Mouse (Mus musculus): ENCODE measurements around the gene Zfp37.
"Not testable (repeated sequence)": the region's sequence is repeated elsewhere in the genome, so short reads cannot be mapped to it uniquely, and the experiment has no call there.

Zfp37 gene

GRCm38 (mm10) chr4:62250896-62251544 lies 20.2 kb upstream of the Zfp37 start:
- H3K36me3 ChIP-seq (ENCODE audit: control insufficient read depth, insufficient read depth, low read length, poor library complexity, severe bottlenecking), result no peaks in the 10 kb centered on the region
- peak; percentile 21 for DNase-seq (ENCODE audit: low read depth, low spot score)
- no peaks in the 10 kb centered on the region for H3K27me3 ChIP-seq (ENCODE audit: control insufficient read depth, insufficient read depth, low read length, poor library complexity, severe bottlenecking)

DNA sequence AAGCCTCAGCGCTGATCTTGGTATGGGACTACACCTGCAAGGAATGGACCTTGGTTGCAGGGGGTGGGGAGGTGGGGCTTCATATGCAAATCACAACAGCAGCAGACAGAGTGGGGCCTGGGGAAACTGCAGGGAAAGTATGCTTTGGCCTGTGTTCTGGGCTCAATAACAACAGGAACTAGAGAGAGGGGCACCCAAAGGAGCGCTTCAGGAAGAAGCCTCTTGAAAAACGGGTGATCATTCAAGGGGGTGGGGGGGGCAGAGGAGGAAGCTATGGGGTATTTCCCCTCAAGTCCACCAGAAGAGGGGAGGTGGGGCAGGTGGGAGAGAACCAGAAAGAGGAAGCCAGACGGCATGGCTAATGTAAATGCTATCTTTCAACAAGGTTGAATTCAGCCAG lies 17.5 kb upstream of the Zfp37 start:
- DNase-seq (ENCODE audit: low read depth, low spot score), result peak; percentile 61
- no peaks in the 10 kb centered on the region for H3K36me3 ChIP-seq (ENCODE audit: control insufficient read depth, insufficient read depth, low read length, poor library complexity, severe bottlenecking)

GRCm38 (mm10) chr4:62240586-62240985 lies 9.7 kb upstream of the Zfp37 start:
- no peaks in the 10 kb centered on the region for H3K27me3 ChIP-seq (ENCODE audit: control insufficient read depth, insufficient read depth, low read length, poor library complexity, severe bottlenecking)
- no peak for DNase-seq (ENCODE audit: low read depth, low spot score)
- H3K36me3 ChIP-seq (ENCODE audit: control insufficient read depth, insufficient read depth, low read length, poor library complexity, severe bottlenecking), result no peaks in the 10 kb centered on the region

More for the DNA sequence above, 17.5 kb upstream of the Zfp37 start:
- no peaks in the 10 kb centered on the region for H3K27me3 ChIP-seq (ENCODE audit: control insufficient read depth, insufficient read depth, low read length, poor library complexity, severe bottlenecking)

- no peaks in the 10 kb centered on the region for H3K36me3 ChIP-seq (ENCODE audit: control insufficient read depth, insufficient read depth, low read length, poor library complexity, severe bottlenecking)
Measured at GRCm38 (mm10) chr4:62230153-62230552, 694 bp downstream of the Zfp37 start.

GRCm38 (mm10) chr4:62229448-62229847 lies 1.4 kb downstream of the Zfp37 start:
- DNase-seq (ENCODE audit: low read depth, low spot score), result peak; percentile 20
- Histone ChIP-seq H3K27me3 (ENCODE audit: control insufficient read depth, insufficient read depth, low read length, poor library complexity, severe bottlenecking) (no peaks in the 10 kb centered on the region), H3K36me3 (ENCODE audit: control insufficient read depth, insufficient read depth, low read length, poor library complexity, severe bottlenecking) (no peaks in the 10 kb centered on the region)

More at GRCm38 (mm10) chr4:62230153-62230552, 694 bp downstream of the Zfp37 start:
- no peak for DNase-seq (ENCODE audit: low read depth, low spot score)
- H3K27me3 ChIP-seq (ENCODE audit: control insufficient read depth, insufficient read depth, low read length, poor library complexity, severe bottlenecking), result no peaks in the 10 kb centered on the region

DNA sequence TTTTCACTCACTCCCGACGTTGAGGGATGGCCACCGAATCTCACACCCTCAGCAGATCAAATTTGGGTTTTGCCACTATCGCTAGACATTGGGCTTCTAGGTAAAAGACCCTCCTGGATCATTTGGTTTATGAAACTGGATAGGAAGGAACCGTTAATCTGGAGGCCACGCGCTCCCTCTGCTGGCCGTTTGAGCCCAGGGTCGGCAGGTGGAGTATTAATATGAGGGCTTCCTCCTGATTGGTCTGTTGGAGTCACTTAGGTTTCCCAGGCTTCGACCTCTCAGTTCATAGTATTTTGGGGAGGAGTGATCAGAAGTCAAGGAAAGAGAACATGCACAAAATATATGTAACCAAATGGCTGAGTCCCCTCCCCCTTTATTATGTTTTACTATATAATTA lies 2.5 kb downstream of the Zfp37 start:
- Histone ChIP-seq H3K27me3 (ENCODE audit: control insufficient read depth, insufficient read depth, low read length, poor library complexity, severe bottlenecking) (no peaks in the 10 kb centered on the region), H3K36me3 (ENCODE audit: control insufficient read depth, insufficient read depth, low read length, poor library complexity, severe bottlenecking) (no peaks in the 10 kb centered on the region)
- DNase-seq (ENCODE audit: low read depth, low spot score), result peak; percentile 12

DNA sequence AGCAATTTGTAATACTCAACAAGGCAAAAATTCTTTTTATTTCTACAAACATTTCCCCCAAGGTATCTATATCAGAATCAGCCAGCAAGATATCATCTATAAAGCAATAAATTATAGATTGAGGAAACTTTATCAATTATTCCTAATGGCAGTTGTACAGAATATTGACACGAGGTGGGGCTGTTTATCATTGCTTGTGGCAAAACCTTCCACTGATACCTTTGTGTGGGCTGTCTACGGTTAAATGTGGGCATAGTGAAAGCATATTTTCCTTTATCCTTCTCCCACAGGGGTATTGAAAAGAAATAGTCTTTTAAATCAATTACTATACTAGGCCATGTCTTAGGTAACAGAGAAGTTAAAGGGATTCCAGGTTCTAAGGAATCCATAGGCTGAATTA lies 17.4 kb downstream of the Zfp37 start:
- H3K36me3 ChIP-seq (ENCODE audit: control insufficient read depth, insufficient read depth, low read length, poor library complexity, severe bottlenecking), result no peaks in the 10 kb centered on the region
- DNase-seq (ENCODE audit: low read depth, low spot score), result no peak
- no peaks in the 10 kb centered on the region for H3K27me3 ChIP-seq (ENCODE audit: control insufficient read depth, insufficient read depth, low read length, poor library complexity, severe bottlenecking)

DNA sequence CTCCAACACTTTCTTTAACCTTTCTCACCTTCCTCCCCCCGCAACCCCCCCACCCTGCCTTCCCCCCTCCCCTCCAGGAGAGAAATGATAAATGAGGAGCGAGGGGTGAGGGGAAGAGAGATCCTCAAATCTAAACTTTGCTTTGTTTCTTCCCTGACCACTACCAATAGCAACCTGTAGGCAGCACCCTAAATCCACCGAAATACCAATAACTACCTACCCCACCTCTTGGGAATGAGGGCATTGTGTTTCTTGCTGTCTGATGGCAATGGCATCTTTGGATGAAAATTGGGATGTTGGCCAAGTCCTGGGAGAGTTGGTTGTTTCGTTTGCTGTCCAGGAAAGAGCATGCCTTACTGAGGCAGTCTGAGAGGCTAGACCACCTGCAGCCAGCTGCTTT lies 20.8 kb downstream of the Zfp37 start:
- no peaks in the 10 kb centered on the region for H3K36me3 ChIP-seq (ENCODE audit: control insufficient read depth, insufficient read depth, low read length, poor library complexity, severe bottlenecking)
- DNase-seq (ENCODE audit: low read depth, low spot score), result no peak
- H3K27me3 ChIP-seq (ENCODE audit: control insufficient read depth, insufficient read depth, low read length, poor library complexity, severe bottlenecking), result no peaks in the 10 kb centered on the region

DNA sequence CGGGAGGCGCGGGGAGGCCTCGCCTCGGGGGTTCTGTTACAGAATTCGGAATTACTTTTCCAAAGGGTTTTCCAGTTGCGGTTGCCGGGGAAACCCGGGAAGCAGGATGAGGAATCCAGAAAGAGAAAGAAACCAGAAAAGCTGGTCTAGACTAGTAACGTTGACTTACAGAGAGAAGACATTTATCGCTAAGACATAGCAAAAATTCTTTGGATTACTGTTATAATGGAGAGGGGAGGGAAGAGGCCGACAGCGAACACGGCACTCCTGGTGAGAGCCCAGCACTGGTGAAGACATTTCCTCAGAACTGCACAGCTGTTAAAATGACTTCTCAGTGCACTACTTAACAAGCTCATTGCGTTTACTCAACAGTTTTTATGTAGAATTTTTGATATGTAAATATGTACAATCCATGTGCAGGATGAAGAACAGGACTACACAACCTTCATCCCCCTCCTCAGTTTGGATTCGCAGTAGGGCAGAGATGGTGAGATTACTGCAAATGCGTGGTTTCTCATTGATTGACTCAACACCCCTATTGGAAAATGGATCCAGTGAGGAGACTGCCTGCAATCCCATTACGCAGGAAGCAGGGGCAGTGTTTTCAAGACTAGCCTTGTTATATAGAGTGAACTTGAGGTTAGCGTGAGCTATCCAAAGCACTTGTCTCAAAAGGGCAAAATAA lies 22.0 kb downstream of the Zfp37 start:
- no peaks in the 10 kb centered on the region for H3K27me3 ChIP-seq (ENCODE audit: control insufficient read depth, insufficient read depth, low read length, poor library complexity, severe bottlenecking)
- no peak for DNase-seq (ENCODE audit: low read depth, low spot score)
- no peaks in the 10 kb centered on the region for H3K36me3 ChIP-seq (ENCODE audit: control insufficient read depth, insufficient read depth, low read length, poor library complexity, severe bottlenecking)

- Histone ChIP-seq H3K27me3 (ENCODE audit: control insufficient read depth, insufficient read depth, low read length, poor library complexity, severe bottlenecking) (no peaks in the 10 kb centered on the region), H3K36me3 (ENCODE audit: control insufficient read depth, insufficient read depth, low read length, poor library complexity, severe bottlenecking) (no peaks in the 10 kb centered on the region)
- DNase-seq (ENCODE audit: low read depth, low spot score), result no peak
Measured at GRCm38 (mm10) chr4:62207851-62208695, 22.8 kb downstream of the Zfp37 start.

DNA sequence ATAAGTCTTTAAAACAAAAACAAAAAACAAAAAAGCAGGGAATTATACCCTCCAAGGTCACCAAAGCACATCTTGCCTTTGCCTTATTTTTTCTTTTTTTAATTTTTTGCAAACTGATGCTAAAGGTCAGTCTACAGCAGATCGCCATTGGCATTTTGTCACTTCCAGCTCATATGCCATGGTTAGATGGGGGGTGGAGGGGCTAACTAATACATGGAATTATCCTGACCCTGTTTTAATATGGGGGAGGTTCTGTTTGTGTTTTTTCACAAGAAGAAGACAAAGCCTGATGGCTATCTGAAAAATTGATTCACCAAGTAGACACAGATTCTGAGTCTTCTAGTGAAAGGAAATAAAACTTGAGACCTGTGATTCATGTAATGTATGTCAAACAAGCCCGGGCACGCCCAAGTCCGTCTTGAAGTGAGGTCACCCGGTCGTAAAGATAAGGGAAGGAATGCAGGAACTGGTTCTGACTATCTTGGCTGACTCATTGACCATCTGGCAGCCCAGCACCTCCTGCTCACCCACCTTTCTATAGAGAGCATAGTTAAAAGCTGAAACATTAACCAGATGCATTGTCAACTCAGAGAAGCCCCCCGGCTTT lies 30.8 kb downstream of the Zfp37 start:
- DNase-seq (ENCODE audit: low read depth, low spot score), result no peak
- Histone ChIP-seq H3K27me3 (ENCODE audit: control insufficient read depth, insufficient read depth, low read length, poor library complexity, severe bottlenecking) (no peaks in the 10 kb centered on the region), H3K36me3 (ENCODE audit: control insufficient read depth, insufficient read depth, low read length, poor library complexity, severe bottlenecking) (no peaks in the 10 kb centered on the region)

DNA sequence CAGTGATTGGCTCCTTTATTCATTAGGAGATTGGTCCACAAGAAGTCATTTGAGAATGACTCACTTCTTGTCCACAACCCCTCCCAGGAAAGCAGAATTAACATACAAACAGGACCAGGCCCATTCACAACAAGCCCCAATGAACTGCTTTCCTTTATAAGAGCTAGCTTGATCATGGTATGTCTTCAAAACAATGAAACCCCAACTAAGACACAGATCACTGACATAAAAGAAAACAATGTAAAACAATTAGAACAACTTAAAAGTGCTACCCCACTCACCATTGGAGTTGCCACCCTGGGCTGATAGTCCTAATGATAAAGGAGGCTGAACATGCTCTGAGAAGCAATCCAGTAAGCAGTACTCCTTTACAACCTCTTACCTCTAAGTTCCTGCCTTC lies 42.1 kb downstream of the Zfp37 start:
- Histone ChIP-seq H3K36me3 (ENCODE audit: control insufficient read depth, insufficient read depth, low read length, poor library complexity, severe bottlenecking) (no peaks in the 10 kb centered on the region), H3K27me3 (ENCODE audit: control insufficient read depth, insufficient read depth, low read length, poor library complexity, severe bottlenecking) (no peaks in the 10 kb centered on the region)
- no peak for DNase-seq (ENCODE audit: low read depth, low spot score)

GRCm38 (mm10) chr4:62177282-62177681 lies 53.6 kb downstream of the Zfp37 start:
- DNase-seq (ENCODE audit: low read depth, low spot score), result peak; percentile 23
- H3K27me3 ChIP-seq (ENCODE audit: control insufficient read depth, insufficient read depth, low read length, poor library complexity, severe bottlenecking), result no peaks in the 10 kb centered on the region
- H3K36me3 ChIP-seq (ENCODE audit: control insufficient read depth, insufficient read depth, low read length, poor library complexity, severe bottlenecking), result no peaks in the 10 kb centered on the region

- no peak for DNase-seq (ENCODE audit: low read depth, low spot score)
- Histone ChIP-seq H3K27me3 (ENCODE audit: control insufficient read depth, insufficient read depth, low read length, poor library complexity, severe bottlenecking) (no peaks in the 10 kb centered on the region), H3K36me3 (ENCODE audit: control insufficient read depth, insufficient read depth, low read length, poor library complexity, severe bottlenecking) (no peaks in the 10 kb centered on the region)
Measured at GRCm38 (mm10) chr4:62174471-62174870, 56.4 kb downstream of the Zfp37 start.

- not testable (repeated sequence) for DNase-seq (ENCODE audit: low read depth, low spot score); H3K27me3 ChIP-seq (ENCODE audit: control insufficient read depth, insufficient read depth, low read length, poor library complexity, severe bottlenecking); H3K36me3 ChIP-seq (ENCODE audit: control insufficient read depth, insufficient read depth, low read length, poor library complexity, severe bottlenecking)
Measured at GRCm38 (mm10) chr4:62167636-62168035, 63.2 kb downstream of the Zfp37 start.
